Mouse (Mus musculus) mature B cell (primary cell): ENCODE results near the gene Neu2.

Experiments used
- in situ Hi-C: fragments of 300-500 bp; cut with MboI; formaldehyde crosslinking; loops from 2 replicates; pipeline ENCODE4 v1.14.3; 2019

The Neu2 gene

DNA sequence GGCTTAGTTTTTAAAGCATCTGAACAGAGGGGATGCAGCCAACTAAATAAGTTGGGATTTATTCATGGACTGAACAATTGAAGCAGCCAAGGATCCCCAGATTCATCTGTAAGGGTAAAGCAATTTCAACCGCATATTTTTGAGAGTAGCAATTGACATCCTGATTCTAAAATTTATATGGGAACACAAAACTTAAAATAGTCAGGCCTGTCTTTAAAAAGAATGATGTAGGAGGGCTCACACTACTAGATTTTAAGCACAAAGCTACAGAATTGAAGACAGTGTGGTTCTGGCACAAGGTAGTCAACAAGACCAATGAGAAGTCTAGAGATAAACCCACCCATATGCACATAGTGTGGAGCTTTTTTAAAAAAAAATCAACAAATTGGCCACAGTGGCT, 27.3 kb downstream of the Neu2 start:
- in situ Hi-C loops, result no loop called here

DNA sequence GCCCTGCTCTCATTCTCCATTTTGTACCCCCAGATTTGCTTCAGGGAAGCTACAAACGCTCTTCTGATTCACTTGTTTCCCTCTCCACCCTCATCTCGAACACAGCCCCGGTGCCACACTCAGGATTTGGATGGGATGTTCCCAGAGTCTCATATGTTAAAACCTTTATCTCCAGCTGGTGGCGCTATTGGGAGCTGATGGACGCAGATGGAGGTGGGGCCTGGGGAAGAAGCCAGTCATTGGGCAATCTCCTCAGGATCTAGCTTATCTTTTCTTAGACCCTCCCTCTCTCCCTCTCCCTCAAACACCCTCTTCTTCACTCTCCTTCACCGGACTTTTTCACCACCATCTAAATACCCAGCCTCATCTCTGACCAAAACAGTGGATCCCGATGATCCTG, 31.9 kb downstream of the Neu2 start:
- in situ Hi-C loops, result no loop called here

DNA sequence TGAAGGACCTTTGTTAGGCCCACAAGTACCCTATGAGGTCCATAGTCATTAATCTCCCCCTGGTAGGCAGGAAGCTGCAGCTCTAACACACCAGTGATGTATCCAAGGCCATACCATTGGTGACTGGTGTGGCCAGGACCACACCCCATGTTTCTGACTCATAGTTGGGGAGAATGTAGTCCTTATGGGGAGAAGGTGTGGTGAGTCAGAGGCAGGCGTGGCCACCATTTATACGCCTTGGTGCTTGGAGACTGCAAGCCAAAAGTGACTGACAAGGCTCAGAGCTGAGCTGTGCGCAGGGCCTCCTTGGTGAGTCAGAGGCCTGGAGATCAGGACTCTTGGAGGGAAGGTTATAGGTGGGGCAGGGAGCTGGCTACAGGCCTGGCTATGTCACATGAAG, 41.3 kb downstream of the Neu2 start:
- in situ Hi-C loops, result no loop called here

GRCm38 (mm10) chr1:87553586-87553985, 43.9 kb downstream of the Neu2 start:
- in situ Hi-C loops, result no loop called here

DNA sequence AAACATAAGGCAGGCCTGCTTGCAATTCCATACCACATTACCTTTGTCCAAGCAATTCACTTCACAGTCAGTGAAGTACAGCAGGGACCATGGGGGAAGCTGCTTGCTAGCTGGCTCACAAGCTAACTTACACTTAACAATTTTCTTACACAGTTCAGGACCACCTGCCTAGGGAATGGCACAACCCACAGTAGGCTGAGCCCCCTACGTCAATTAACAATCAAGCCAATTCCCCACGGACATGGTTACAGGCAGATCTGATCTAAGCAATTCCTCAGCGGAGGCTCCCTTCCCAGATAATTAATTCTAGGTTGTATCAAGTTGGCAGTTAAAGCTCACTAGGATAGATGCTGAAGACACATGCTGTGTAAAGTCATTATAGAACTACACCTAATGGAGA, 53.3 kb downstream of the Neu2 start:
- in situ Hi-C loops, result no loop called here

DNA sequence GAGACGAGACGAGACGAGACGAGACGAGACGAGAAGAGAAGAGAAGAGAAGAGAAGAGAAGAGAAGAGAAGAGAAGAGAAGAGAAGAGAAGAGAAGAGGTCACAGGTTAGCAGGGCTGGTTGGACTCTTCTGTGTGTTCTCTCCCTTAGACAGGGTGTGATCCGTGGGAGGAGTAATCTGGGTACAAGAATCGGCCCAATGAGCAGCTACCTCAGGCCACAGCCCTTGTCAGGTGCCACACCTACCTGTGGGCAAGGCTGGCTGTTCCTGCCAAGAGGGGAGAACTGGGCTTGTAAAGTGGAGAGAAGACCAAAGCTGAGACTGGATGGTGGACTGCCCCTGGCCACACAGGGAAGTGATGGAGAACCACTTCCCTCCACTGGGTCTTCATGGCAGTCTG, 56.1 kb downstream of the Neu2 start:
- in situ Hi-C loops, result no loop called here

- in situ Hi-C loops, result no loop called here
Measured at GRCm38 (mm10) chr1:87568398-87568797, 58.7 kb downstream of the Neu2 start.

- in situ Hi-C loops, result no loop called here
Measured at GRCm38 (mm10) chr1:87573261-87573660, 63.6 kb downstream of the Neu2 start.

DNA sequence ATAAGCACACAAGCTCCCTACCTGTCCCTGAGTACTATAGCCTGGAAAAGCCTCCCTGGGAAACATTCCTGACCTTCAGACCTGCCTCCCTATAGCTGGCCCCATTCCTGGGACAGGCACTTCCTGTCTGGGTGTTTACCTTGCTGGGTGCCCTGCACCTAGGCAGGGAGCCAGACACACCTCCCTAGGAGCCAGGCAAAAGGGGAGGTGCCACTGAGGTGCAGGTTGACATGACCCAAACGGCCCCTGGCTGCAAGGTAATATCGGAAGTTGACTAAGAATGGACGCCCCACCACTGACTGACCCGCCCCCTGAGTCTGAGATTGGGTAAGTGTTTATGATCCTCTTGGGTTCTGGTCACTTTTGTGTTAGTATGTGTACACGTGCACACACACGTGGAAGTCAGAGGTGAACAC, 64.1 kb downstream of the Neu2 start, which contains the start of gene Ngef:
Gene Ngef, minus strand, starts transcription at position 71 of the 416 bp plus-strand sequence.
- in situ Hi-C loops, result no loop called here

DNA sequence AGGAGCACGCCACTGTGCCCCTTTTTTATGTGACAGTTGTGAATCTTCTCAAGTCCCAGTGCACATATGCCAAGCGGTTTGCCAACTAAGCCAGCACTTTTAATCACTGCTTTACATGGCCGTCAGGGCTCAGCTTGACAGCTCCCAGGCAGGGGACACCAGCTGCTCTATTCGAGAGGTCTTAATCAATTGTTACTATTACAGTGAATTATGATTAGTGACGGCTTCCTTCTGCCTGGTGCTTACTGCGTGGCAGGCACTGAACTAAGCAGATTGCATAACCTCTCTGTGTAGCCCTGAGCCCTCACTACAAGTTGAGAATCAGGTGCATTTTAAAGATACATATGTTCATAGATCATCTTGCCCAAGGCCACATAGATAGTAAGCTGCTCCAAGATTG, 64.7 kb downstream of the Neu2 start:
- in situ Hi-C loops, result no loop called here

DNA sequence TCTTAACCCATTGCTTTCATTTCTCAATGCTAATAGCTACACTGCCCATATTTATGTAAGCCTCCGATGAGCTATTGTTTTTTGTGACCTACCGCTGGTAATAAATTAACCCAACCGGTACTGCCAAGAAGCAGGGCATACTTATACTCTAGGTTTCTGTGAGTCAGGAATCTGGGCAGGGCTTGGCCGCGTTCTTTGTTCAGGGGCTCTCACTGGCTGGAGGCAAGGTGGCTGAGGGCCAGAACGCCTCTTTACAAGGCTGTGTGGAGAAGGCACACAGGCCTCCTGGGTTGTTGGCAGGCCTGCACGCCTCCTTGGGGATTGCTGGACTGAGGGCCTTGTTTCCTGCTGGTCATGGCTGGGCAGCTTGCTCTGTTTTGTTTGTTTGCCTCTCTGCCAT, 65.1 kb downstream of the Neu2 start:
- in situ Hi-C loops, result no loop called here

DNA sequence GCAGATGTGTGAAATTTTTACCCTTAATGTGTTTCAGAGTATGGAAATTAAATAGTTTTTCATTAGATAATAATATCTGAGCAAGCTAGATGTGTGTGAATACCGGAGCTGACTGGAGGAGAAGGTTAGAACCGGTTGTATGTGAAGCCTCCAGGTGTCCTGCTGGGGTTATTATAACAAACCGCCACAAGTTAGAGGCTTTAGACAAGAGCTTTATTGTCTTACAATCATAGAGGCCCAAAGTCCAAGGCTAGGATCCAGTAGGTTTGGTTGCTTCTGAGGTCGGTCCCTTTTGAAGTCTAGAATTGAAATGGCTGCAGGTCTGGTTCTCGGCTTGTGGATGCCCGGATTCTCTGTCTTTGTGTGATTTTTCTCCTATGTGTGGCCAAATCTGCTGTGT, 69.3 kb downstream of the Neu2 start:
- in situ Hi-C loops, result no loop called here

DNA sequence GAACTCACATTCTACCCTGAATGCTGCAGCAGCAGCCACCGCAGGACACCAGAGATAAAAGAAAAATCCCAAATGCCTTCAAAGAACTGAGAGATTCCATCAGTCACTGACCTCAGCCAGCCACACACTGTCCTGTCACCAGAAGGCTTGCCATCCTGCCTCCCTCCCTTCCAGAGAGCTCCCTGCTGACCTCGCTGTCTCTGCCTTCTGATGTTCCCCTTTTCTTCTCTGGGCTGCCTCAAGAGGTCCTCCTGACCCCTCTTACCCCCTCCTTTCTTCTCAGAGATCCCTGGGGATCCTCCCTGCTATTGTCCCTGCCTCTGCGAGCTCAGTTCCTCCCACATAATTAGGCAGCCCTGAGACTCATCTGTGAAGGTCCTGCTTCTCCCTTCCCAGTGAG, 71.1 kb downstream of the Neu2 start:
- in situ Hi-C loops, result no loop called here

GRCm38 (mm10) chr1:87589162-87589561, 79.5 kb downstream of the Neu2 start:
- in situ Hi-C loops, result no loop called here

DNA sequence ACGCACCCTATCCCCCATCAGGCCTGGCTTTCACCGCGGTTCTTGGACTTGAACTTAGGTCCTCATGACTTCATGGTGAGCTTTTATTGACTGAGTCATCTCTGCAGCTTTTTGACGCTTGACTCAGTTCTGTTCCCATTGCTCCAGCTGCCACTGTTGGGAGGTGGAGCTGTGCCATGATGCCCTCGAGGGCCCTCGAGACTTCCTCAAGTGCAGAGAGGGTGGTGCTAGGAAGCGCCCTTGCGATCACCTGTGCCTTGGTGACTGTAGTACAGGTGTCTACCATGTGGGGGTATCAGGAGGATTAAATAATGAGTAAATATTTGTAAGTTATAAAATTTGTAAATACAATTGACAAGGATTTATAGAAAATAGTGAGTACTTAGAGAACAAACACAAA, 80.3 kb downstream of the Neu2 start:
- in situ Hi-C loops, result no loop called here

DNA sequence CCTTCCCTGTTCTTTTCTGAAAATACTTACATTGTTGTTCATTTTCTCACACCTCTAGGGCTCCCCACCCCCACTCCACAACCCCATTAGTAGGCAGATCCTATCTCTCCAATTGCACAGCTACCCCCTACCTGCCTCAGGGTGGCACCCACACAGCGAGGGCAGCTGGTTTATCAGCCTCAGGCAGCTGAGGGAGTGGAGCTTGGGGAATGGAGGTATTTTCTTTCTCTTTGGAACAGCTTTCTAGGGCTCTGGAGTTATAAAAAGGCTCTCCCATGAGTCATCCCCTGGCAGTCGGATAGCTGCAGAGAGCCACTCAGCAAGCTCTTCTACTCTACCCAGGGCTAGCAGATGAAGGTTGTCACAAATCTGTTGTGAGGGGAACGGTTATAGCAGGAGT, 84.6 kb downstream of the Neu2 start:
- in situ Hi-C loops, result no loop called here

- in situ Hi-C loops, result no loop called here
Measured at GRCm38 (mm10) chr1:87594671-87595070, 85.0 kb downstream of the Neu2 start.

- in situ Hi-C loops, result no loop called here
Measured at GRCm38 (mm10) chr1:87600533-87600932, 90.8 kb downstream of the Neu2 start.

GRCm38 (mm10) chr1:87601801-87602200, 92.1 kb downstream of the Neu2 start:
- in situ Hi-C loops, result no loop called here

DNA sequence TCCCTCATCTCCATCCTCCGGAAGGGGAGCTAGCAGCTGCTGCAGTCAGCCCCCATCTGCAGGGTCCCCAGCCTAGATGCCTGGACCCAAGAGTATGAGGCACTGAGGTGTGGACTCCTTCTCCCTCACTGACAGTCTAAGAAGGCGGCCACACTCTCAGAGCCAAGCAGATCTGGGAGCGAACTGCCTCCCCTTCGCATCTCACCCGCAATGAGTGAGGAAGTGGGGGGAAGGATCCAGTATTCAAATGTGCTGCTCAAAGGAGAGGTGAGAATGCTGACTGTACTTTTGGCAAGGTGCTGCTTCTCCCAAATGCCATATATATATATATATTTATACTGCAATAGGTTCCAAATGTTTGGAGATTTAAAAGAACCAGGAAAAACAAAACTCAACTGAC, 93.7 kb downstream of the Neu2 start:
- in situ Hi-C loops, result no loop called here

GRCm38 (mm10) chr1:87605296-87605695, 95.6 kb downstream of the Neu2 start:
- in situ Hi-C loops, result no loop called here

- in situ Hi-C loops, result no loop called here
Measured at GRCm38 (mm10) chr1:87607385-87608091, 97.8 kb downstream of the Neu2 start.

DNA sequence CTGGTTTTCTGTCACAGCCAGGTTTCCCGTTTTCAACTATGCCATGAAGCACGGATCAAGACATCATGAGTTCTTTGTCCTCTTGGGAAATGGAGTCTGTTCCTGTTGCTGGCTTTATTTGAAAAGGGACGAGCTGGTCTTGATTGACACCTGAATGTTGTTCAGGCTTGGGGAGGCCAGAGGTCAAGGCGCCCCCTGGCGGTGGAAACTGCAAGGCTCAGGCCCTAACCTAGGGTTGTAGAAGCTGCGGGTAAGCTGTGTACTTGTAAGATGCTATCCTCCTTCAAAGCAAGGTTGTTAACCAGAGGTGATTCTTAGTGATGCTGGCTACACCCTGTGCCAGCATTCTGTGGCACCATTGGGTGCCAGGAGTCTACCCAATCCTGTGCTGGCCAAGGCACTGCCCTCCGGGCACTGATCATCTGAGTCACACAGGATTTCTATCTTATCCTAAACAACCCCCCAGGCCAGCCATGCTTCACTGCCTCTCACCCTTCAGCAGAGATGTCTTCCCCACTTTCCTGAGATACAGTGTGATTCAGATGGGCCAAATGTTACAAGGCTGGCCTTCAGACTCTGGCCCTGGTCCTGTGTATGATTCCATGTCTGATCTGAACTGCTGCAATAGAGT, 98.8 kb downstream of the Neu2 start:
- in situ Hi-C loops, result no loop called here
